Mouse (Mus musculus) left cerebral cortex, adult 9 months (tissue): ENCODE data around the gene Nr1h4.
"Not testable (repeated sequence)": the region's sequence is repeated elsewhere in the genome, so short reads cannot be mapped to it uniquely, and the experiment has no call there.

Source experiments
- DNase-seq, 2 experiments: peaks; one replicate each; pipeline ENCODE4 v3.0.0; 2022; ENCODE audit warnings: low spot score in 2 of 2

The Nr1h4 gene

GRCm38 (mm10) chr10:89532929-89533727, at the start of gene Nr1h4:
Nr1h4 (minus strand) TSS chr10:89533585.
- no peak for DNase-seq

GRCm38 (mm10) chr10:89578801-89579200, 45.4 kb upstream of the Nr1h4 start:
- DNase-seq: no peak

DNA sequence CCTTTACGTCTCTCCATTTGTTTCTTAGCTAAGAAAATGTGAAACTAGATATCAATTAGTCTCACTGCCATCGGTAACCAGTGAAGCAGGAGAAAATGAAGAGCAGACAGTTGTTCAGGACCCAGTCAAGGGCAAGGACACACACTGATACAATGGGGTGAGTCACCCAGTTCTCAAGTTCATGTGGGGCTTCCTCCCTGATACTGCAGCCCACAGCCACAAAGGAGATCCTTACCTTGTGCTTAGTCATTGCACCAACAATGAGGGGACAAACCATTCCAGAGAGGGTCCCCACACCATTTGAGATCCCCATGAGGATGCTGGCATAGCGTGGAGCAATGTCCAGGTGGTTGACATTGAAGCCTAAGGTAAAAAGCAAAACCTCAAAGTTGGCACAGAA, 44.3 kb upstream of the Nr1h4 start:
- no peak for DNase-seq

- no peak for DNase-seq
These were observed 40.0 kb upstream of the Nr1h4 start for GRCm38 (mm10) chr10:89573421-89573820.

GRCm38 (mm10) chr10:89572946-89573345, 39.6 kb upstream of the Nr1h4 start:
- DNase-seq: no peak

GRCm38 (mm10) chr10:89567391-89567790, 34.0 kb upstream of the Nr1h4 start:
- no peak for DNase-seq

- no peak for DNase-seq
These were observed 32.1 kb upstream of the Nr1h4 start for GRCm38 (mm10) chr10:89565301-89566022.

DNA sequence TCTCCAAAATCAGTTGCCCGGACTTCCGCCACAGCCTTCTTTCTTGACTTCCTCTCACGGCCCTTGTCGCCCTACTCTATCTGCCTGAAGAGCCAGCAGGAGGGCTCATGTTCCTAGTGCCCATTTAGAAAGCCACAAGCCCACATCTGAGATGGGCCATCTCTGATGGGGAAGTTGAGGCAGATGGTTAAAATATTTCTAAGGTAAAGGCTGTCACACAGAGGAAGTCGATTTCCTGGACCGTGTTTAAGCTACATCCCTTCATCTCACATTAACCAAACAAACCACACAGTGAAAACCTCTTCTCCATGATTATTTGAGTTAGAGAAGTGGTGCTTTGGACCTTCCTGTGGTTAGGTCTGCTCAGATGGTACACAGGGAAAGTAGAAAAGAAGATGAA, 28.7 kb upstream of the Nr1h4 start:
- no peak for DNase-seq

DNA sequence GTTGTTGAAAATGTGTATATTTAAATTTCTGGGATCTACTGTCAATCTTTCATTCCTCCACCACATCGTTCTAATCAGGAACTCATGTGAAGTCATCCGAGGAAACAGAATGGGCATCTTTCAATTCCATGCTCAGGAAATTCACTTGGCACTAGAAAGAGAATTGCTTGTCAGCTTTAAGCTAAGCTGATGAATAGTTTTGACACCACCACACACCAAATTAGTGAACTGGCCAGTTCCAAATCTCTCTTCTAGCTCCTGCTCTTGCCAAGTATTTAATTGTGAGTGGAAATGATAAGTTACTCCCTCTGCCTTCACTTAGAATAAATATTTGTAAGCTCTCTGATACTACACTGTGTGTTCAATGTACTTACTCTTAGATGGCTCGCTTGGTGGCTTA, 26.0 kb upstream of the Nr1h4 start:
- DNase-seq: no peak

- DNase-seq: not testable (repeated sequence)
These were observed 21.5 kb upstream of the Nr1h4 start for GRCm38 (mm10) chr10:89554885-89555284.

GRCm38 (mm10) chr10:89553855-89554254, 20.5 kb upstream of the Nr1h4 start:
- not testable (repeated sequence) for DNase-seq

- DNase-seq: no peak
These were observed 19.6 kb upstream of the Nr1h4 start for GRCm38 (mm10) chr10:89553015-89553414.

DNA sequence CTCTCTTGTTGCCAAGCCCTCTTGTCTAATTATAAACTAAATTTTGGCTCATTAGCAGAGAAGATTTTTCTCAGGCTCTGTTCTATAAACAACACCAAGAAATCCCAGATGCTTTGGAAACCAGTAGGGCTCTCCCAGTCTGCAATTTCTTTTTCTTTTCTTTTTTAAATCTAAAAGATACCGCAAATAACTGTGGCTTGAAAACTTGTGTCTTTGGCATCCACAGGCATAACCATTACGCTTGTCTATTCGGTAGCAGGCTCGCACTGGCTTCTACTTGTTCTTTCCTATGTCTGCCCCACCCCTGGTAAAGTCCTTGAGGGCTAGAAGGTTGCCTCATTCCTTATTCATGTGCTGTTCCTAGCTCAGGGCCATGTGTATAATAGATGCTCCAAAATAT, 18.3 kb upstream of the Nr1h4 start:
- no peak for DNase-seq

DNA sequence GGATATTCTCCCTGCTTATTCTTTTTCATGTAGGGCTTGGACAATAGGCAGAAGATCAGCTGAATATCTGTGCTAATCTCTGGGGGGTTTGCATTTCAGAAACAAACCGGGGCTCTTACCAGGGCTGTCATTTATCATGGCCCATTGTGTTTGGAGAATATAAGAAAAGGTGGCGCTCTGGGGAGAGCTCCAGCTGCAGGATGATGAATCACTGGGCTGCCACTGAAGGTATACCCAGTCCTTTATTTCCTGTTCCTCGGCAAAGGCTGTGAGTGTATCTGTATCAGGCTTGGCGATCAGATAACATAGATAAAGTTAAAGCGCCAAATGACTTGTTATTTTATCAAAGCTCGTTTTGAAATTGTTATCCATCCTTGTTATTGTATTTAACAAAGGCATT, 14.6 kb upstream of the Nr1h4 start:
- DNase-seq: no peak

GRCm38 (mm10) chr10:89546989-89547388, 13.6 kb upstream of the Nr1h4 start:
- DNase-seq: no peak

- DNase-seq: no peak
These were observed 10.5 kb upstream of the Nr1h4 start for GRCm38 (mm10) chr10:89543867-89544266.

- DNase-seq: no peak
These were observed 8.9 kb upstream of the Nr1h4 start for GRCm38 (mm10) chr10:89542321-89542720.

GRCm38 (mm10) chr10:89532451-89532850, 934 bp downstream of the Nr1h4 start:
- DNase-seq: no peak

DNA sequence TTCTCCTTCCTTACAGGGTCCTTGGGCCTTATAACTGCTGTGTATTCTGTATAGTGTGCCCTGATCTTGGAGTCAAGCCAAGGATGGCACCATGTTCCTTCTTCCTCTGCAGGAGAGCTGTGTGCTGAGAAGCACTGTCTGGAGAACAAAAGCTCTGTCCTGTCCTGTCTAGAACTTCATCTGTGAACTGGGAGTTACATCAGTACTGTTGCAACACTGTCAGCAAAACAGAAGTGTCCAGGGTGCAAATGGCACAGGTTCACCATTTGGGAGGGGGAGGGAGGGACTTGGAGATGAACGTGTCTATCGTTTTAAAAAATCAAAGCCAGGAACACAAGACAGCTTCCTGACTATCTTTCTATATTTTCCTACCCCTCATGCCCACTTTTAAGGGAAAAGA, 1.4 kb downstream of the Nr1h4 start:
- DNase-seq: no peak

- DNase-seq: no peak
These were observed 2.2 kb downstream of the Nr1h4 start for GRCm38 (mm10) chr10:89531194-89531634.

DNA sequence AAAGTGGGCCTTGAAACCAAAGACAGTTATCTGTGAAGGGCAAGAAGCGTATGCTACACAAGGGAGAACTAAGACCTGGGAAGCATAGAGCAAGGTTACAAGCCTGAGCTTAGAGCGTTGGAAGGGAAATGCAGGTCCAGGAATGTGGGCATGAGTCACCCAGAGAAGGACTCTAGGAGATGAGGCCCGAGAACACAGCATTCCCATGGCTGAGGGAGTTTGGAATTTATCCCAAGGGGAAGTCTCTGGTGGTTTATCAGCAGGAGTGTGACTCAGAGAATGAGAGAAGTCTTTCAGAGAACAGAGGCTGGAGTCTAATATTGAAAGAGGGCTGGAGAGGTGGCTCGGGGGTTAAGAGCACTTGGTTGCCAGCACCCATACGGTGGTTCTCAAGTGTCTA, 6.3 kb downstream of the Nr1h4 start:
- DNase-seq: no peak

DNA sequence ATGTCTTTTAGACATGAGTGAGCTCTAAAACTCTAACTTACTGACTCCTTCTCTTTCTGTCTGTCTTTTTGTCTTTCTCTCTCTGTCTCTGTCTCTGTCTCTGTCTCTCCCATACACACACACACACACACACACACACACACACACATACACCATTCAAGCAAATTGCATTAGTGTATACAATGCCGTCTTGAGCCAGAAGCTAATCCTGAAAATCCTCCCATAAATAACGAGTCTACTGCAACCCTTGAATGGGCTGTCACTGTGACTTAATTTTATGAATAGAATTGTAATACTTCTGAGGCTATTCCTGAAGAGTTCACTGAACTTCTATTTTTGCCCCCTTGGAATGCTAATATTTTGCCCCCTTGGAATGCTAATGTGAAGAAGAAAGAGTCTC, 7.6 kb downstream of the Nr1h4 start:
- DNase-seq: no peak

- DNase-seq: no peak
These were observed 10.9 kb downstream of the Nr1h4 start for GRCm38 (mm10) chr10:89522481-89522880.
